In genomic region chr19:57091278-57091677, GRCm38 (mm10) we compare ENCODE assay signal across 18 mouse cellular contexts.
"Had no signal": no experiment of that assay in that cellular context is flagged by ENCODE, and none has a peak within 500 bp of the region (broad histone marks: within the 10 kb centered on the region; RNA-seq: fewer than 3 reads in every experiment).

No protein-coding gene starts in this region.

- H3K9ac ChIP-seq: liver, embryonic 13.5 days; neural tube, embryonic 12.5 days; neural tube, embryonic 15.5 days; stomach, embryonic 15.5 days had no signal

- H3K27ac ChIP-seq: kidney, postnatal 0 days; liver, embryonic 13.5 days; neural tube, embryonic 12.5 days; neural tube, embryonic 15.5 days; stomach, embryonic 15.5 days had no signal

- H3K27me3 ChIP-seq: liver, embryonic 13.5 days; neural tube, embryonic 12.5 days; neural tube, embryonic 15.5 days; stomach, embryonic 15.5 days had no signal

- H3K4me3 ChIP-seq: liver, embryonic 13.5 days; neural tube, embryonic 12.5 days; neural tube, embryonic 15.5 days; stomach, embryonic 15.5 days had no signal

- H3K4me2 ChIP-seq: liver, embryonic 13.5 days; midbrain, embryonic 11.5 days; neural tube, embryonic 12.5 days; neural tube, embryonic 15.5 days; stomach, embryonic 15.5 days had no signal

- DNase-seq: kidney, adult 2 months; kidney, postnatal 25 days; liver, embryonic 13.5 days; lung, adult 2 months; lung, postnatal 14 days; lung, postnatal 4 days; midbrain, embryonic 14.5 days; retina, postnatal 1 day; right cerebral cortex, postnatal 25 days; spleen, adult 18-20 months; thymus, adult 2 months; thymus, postnatal 14 days; thymus, postnatal 4 days had no signal

- H3K9me3 ChIP-seq: liver, embryonic 13.5 days; stomach, embryonic 15.5 days had no signal

- H3K36me3 ChIP-seq: liver, embryonic 13.5 days; neural tube, embryonic 12.5 days; neural tube, embryonic 15.5 days; stomach, embryonic 15.5 days had no signal

- H3K4me1 ChIP-seq: liver, embryonic 13.5 days had no signal
